Mouse (Mus musculus): ENCODE measurements around the gene Hmgcs1.
"Not testable (repeated sequence)": the region's sequence is repeated elsewhere in the genome, so short reads cannot be mapped to it uniquely, and the experiment has no call there.

Gene Hmgcs1

GRCm38 (mm10) chr13:119690039-119690728, at the start of gene Hmgcs1:
TSS of gene Hmgcs1 (plus strand) at chr13:119690379.
- peak; percentile 100 for DNase-seq

- peak in 1 of 2 experiments; percentile 7 for DNase-seq
These were observed 49.7 kb upstream of the Hmgcs1 start for GRCm38 (mm10) chr13:119640504-119640903.

DNA sequence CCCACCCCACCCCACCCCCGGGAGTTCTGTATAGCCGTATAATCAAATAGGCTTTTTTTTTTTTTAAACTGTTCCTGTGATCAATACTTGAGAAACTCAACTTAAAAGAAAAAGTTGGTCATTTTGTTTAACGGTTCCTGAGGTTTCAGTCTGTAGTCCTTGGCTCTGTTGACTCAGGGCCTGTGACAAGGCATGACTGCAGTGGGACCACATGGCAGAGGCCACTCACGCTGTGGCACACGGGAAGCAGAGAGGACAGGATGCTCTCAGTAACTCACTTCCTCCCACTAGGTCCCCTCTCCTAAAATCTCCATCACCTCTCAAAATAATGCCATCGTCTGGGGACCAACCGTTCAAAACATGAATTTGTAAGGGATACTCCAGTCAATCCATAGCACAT, 49.0 kb upstream of the Hmgcs1 start:
- DNase-seq: no peak

DNA sequence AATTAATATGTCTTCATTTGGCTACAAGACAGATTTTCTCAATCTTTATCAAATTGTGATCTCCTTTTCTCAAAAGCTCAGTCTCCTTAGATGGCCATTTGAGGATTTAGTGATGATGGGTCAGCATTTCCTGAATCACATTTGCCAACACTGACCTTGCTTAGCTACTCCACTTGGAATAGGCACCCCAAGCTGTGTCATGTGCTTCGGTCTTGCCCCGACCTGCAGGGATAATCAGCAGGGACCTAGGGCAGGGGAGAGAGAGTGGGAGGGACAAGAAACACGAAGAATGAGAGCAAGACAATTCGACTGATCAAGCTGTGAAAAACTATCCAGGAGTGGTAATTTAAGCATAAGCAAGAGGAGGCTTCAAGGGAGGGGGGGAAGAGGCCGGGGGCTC, 45.4 kb upstream of the Hmgcs1 start:
- no peak for DNase-seq

GRCm38 (mm10) chr13:119646511-119646910, 43.7 kb upstream of the Hmgcs1 start:
- no peak for DNase-seq

DNA sequence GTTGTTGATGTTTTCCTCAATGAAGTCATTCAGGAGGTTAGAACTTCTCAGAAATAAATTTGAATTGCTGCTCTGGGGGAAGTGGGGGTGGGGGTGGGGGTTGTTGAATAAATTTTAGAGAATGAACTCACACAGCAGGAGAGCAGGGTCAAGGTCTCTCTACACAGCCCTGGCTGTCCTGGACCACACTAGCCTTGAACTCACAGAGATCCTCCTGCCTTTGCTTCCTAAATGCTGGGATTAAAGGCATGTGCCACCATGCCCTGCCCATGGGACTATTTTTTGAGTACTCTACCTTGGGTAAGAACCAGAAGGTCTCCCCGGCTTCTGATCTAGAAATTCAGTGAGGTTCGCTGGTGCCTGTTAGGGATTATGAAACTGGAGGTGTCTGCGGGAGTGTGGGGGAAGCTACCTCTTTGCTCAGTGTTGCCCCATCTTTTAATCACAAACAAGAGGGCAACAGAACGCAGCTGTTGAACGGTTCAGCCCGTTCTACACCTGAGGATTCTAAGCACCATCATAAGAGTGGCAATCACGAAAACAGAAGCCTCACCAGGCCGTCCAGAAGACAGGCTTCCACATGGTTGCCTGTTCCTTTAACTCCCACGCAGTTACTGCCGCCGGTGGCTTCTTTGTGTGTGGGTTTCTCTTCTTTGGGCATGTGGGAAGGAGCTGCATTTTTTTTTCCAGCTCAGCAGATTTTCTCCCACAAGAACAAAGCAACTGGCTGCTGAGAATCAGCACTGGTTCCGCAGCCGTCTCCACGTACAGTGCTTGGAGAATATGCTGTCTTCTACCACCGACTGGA, 41.1 kb upstream of the Hmgcs1 start:
- no peak for DNase-seq

GRCm38 (mm10) chr13:119649699-119650046, 40.5 kb upstream of the Hmgcs1 start:
- no peak for DNase-seq

- no peak for DNase-seq
These were observed 35.4 kb upstream of the Hmgcs1 start for GRCm38 (mm10) chr13:119654734-119655133.

GRCm38 (mm10) chr13:119656246-119656645, 33.9 kb upstream of the Hmgcs1 start:
- DNase-seq: no peak

DNA sequence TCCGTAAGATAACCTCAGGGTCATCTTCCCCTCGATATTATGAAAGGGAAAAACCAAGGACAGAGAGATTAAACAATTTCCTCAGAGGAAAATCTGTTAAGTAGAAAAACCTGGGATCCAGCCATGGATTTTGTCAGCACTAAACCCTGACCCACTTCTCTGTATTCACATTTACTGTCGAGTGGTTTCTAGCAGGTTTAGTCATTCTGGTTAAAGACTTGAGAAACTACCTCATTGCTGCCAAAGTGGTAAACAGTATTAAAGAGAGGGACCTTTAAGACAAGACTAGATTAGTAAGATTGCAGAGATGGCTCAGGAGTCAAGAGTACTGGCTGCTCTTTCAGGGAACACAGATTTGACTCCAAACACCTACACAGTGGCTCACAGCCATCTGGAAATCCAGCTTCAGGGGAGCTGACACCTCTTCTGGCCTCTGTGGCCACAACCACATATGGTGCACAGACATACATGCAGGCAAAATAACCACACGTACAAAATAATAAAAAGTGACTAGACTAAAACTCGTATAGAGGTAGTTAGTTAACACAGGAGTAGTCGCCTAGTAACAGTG, 33.2 kb upstream of the Hmgcs1 start:
- DNase-seq: no peak

GRCm38 (mm10) chr13:119661420-119661819, 28.8 kb upstream of the Hmgcs1 start:
- DNase-seq: peak; percentile 12 to 30

DNA sequence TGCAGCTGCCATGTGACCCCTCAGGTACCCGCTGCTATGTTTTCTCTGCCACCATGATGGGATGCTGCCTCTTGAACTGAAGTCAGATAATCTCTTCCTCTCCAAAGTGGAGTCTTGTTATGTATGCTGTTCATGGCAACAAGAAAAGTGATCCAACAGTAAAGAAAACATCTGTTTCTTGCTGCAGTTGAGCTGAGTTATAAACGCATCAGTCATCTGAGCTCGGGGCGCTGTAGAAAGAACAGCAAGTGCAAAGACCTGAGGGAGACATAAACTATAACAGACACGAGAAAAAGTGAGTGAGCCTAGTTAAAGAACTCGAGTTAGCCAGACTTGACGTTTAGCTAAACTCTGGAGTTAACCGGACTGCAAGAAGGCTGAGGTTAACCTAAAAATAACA, 11.4 kb upstream of the Hmgcs1 start:
- no peak for DNase-seq

DNA sequence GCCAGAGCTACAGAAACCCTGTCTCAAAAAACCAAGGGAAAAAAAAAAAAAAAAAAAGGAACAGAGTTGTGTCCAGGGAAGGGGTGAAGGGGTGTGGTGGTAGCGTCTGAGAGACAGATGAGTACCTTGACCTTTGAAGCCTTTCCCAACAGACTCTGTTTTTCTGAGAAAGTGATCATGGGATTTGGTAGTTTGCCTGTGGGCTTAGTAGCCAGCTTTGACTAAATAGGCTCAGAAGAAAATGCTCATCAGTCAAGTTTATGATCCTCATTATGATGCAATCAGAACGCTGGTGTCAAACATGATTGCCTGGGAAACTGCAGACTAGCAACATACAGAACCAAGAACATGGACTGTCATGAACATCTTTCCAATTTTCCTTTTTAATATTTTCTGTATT, 10.5 kb upstream of the Hmgcs1 start:
- no peak for DNase-seq

DNA sequence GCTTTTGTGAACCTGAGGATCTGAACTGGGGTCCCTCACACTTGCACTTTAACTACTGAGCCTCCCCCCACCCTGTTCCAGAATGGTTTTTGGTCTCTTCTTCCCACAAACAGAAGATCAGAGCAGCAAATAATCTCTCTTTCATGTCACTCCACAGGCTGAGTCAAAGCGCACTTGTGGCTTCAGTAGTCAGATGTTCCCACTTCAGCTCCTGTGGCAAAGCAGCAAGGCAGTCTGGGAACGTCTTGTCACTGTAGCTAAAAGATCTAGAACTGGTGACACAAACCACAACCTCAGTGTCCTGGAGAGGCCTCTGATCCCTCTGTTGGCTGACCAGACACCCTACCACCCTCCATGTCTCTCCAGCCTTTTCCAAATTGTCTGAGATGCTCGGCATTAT, 9.0 kb upstream of the Hmgcs1 start:
- DNase-seq: no peak

GRCm38 (mm10) chr13:119684416-119685177, 5.6 kb upstream of the Hmgcs1 start:
- no peak for DNase-seq

GRCm38 (mm10) chr13:119689709-119690038, 505 bp upstream of the Hmgcs1 start:
- DNase-seq: no peak

DNA sequence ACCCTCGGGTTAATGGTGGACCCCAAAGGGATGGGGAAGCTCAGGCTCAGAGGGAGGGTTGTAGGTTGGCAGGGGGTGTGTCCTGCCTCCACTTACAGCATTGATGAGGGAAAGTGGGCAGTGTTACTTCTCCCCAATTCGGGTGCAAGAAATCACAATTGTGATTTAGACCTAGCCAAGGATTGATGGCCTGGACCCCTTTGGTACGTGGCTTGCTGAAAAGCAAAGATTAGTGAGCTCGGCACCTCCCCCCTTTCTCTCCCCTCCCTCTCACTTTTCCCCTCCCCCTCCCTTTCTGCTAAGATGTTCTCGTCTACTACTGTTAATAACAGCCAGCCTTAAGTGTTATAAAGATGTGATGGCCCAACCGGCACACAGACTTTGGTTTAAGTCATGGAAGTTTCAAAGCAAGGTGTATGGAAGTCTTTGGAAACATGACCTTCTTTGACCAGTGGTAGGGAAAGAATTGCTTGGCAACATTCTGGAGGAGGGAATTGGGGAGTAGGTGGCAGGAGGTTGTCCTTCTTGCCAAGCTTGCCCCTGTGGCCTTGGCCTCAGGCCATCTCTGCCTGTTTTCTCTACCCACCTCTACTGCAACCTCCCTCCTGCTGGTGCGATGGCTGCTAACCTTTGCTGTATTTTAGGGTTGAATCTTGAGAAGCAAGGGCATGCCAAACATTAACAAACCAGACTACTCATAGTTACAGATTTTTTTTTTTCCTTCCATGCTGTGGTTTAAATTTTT, 869 bp downstream of the Hmgcs1 start:
- peak in 1 of 2 experiments; percentile 14 for DNase-seq

DNA sequence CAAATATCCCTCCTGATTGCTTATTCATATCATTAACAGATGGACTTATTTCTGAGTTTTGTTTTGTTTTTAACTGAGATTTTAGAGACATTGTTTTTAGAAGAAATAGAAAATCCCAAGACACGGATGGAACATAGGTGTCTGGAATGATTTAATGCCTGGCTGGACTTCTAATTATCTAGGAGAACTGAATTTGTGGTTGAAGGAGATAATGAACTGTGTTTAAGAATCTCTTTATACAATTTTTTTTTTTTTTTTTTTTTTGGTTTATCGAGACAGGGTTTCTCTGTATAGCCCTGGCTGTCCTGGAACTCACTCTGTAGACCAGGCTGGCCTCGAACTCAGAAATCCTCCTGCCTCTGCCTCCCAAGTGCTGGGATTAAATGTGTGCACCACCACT, 1.8 kb downstream of the Hmgcs1 start:
- DNase-seq: not testable (repeated sequence)

DNA sequence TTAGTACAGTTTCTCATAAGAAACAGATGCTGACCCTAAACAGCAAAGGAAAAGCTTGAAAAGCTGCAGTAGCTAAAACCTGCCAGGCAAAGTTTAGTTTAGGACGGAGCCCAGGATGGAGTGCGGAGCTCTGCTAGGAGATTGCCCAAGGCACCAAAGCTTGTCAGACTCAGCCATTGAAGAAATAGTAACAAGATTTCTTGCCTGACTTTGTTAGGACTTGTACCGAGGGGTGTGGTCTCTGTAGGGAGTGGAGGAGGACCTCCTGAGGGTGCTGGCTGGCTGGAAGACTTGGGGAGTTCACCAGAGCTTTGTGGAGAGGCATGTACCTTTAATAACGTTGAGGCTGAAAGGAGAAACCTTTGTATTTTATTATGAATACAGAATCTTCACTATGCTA, 5.5 kb downstream of the Hmgcs1 start:
- no peak for DNase-seq

GRCm38 (mm10) chr13:119696496-119696895, 6.3 kb downstream of the Hmgcs1 start:
- no peak for DNase-seq

GRCm38 (mm10) chr13:119698436-119698835, 8.3 kb downstream of the Hmgcs1 start:
- DNase-seq: no peak

GRCm38 (mm10) chr13:119704280-119704679, 14.1 kb downstream of the Hmgcs1 start:
- DNase-seq: peak in 1 of 2 experiments; percentile 11
